Mouse (Mus musculus): ENCODE data around the gene Maml2. TPM values are rescaled to one million over a fixed set of nuclear protein-coding genes. Genes with fewer than 3 reads are reported as not detected.
A peak's percentile ranks its signal among the peaks of the same experiment; 100 is the strongest.

The Maml2 gene
- polyA plus RNA-seq, 1 experiment from 2014 or later = 6.2 TPM

GRCm38 (mm10) chr9:13748404-13748797 is 450.6 kb downstream of the Maml2 start, which contains the start of gene Mtmr2:
Mtmr2 (plus strand) TSS chr9:13748410.
- Histone ChIP-seq H3K27ac (peak within 1 kb of the TSS; percentile 97), H3K27me3 (replicated peaks) (no peaks in the 10 kb centered on the region), H3K4me3 (replicated peaks) (peak within 1 kb of the TSS; percentile 94), H3K4me1 (replicated peaks) (peaks cover 6% of the 10 kb centered on the region; the same call in 1 of the 2 replicates), H3K9me3 (no peaks in the 10 kb centered on the region), H3K9ac (peak within 1 kb of the TSS; percentile 98), H3K4me2 (replicated peaks) (peak within 1 kb of the TSS; percentile 60), H3K36me3 (no peaks in the 10 kb centered on the region)
- ATAC-seq = 0 out of 2 replicates have a peak, but pooled peaks have one; percentile 3
- WGBS = 43% methylated on average over 2 of the region's 2 CpGs

- Histone ChIP-seq H3K36me3 (no peaks in the 10 kb centered on the region), H3K4me1 (replicated peaks) (peaks cover 6% of the 10 kb centered on the region; the same call in 1 of the 2 replicates), H3K4me2 (replicated peaks) (peak overlapping the region; percentile 60), H3K27me3 (replicated peaks) (no peaks in the 10 kb centered on the region), H3K4me3 (replicated peaks) (peak overlapping the region; percentile 94), H3K27ac (peak overlapping the region; percentile 97), H3K9ac (peak overlapping the region; percentile 98), H3K9me3 (no peaks in the 10 kb centered on the region)
- under 1% methylated on average over 60 of the region's 60 CpGs for WGBS
- ATAC-seq = peak; percentile 99
Measured at GRCm38 (mm10) chr9:13748798-13749674, 451.3 kb downstream of the Maml2 start.

- Histone ChIP-seq H3K36me3 (no peaks in the 10 kb centered on the region), H3K27ac (peak overlapping the region; percentile 97), H3K9ac (peak overlapping the region; percentile 98), H3K27me3 (replicated peaks) (no peaks in the 10 kb centered on the region), H3K4me2 (replicated peaks) (peak overlapping the region; percentile 60), H3K4me3 (replicated peaks) (peak overlapping the region; percentile 94), H3K9me3 (no peaks in the 10 kb centered on the region), H3K4me1 (replicated peaks) (peaks cover 6% of the 10 kb centered on the region; the same call in 1 of the 2 replicates)
- ATAC-seq = no peak; the same call in 1 of the 2 replicates
- 2% methylated on average over 7 of the region's 7 CpGs for WGBS
Measured at GRCm38 (mm10) chr9:13749675-13749998, 451.9 kb downstream of the Maml2 start.

GRCm38 (mm10) chr9:13752543-13752942 is 454.8 kb downstream of the Maml2 start:
- Histone ChIP-seq H3K4me1 (replicated peaks) (peaks cover 6% of the 10 kb centered on the region; the same call in 1 of the 2 replicates), H3K27ac (no peak overlapping the region), H3K9me3 (no peaks in the 10 kb centered on the region), H3K9ac (no peak overlapping the region), H3K4me3 (replicated peaks) (no peak overlapping the region), H3K27me3 (replicated peaks) (no peaks in the 10 kb centered on the region), H3K36me3 (no peaks in the 10 kb centered on the region), H3K4me2 (replicated peaks) (no peak overlapping the region)
- ATAC-seq = no peak
- WGBS = 67% methylated on average over 4 of the region's 4 CpGs

Other genes with a start within 250 kb of the Maml2 start
- 7.0 and 8.2 TPM in 2 replicates for gene Jrkl, start 52.1 kb upstream of the Maml2 start, polyA plus RNA-seq (2015; fragmentation: Nextera tagmentation; extraction: Ambion mirVana)
- 7.5 TPM in 2 replicates for gene Ccdc82, start 51.0 kb upstream of the Maml2 start, polyA plus RNA-seq (2015; fragmentation: Nextera tagmentation; extraction: Ambion mirVana)
- gene Gm17571, start 148.8 kb downstream of the Maml2 start, polyA plus RNA-seq (2015; fragmentation: Nextera tagmentation; extraction: Ambion mirVana) = not detected in 2 replicates

All from intestine, embryonic 15.5 days (tissue).